Comparison of ENCODE assay signal across 12 mouse cellular contexts in the genomic region with DNA sequence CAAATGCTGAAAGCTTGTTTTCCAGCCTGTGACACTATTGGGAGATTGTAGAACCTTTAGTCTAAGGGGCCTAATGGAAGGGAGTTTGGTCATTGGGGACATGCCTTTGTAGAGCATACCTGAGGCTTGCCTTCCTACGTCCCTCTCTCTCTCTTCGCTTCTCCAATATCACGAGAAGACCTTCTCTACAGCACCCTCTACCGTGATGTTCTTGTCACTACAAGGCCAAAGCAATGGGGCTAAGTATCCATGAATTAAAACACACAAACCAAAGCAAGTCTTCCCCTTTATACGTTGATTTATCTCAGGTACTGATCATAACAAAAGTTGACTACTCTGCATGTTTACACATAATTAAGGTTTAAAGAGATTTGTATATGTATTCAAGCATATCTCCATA. TPM values are rescaled to one million over a fixed set of nuclear protein-coding genes. Genes with fewer than 3 reads are reported as not detected.
DNase-seq lines count a peak whose midpoint lies in the region; ATAC-seq and TF ChIP-seq lines count a peak whose summit lies in the region.
"Had no signal": no experiment of that assay in that cellular context is flagged by ENCODE, and none has a peak within 500 bp of the region (broad histone marks: within the 10 kb centered on the region; RNA-seq: fewer than 3 reads in every experiment).

No protein-coding gene starts in this region.

- no peak for TF ChIP-seq EP300 in CH12.LX (IDR thresholded peaks at IDR 0.05; ENCODE audit: low read length)

- CTCF ChIA-PET in Patski (lab: Charles Lee), result interaction anchor here (1.3 kb wide), 1 partner anchor 52 kb away, joined by 4 read pairs; no protein-coding TSS in a partner anchor

- H3K36me3 ChIP-seq in intestine, postnatal 0 days (ENCODE audit: control insufficient read depth, insufficient read depth), result no peaks in the 10 kb centered on the region
- no peaks in the 10 kb centered on the region for H3K36me3 ChIP-seq in intestine, embryonic 16.5 days (ENCODE audit: control insufficient read depth, insufficient read depth, low read length)
- no peaks in the 10 kb centered on the region for H3K36me3 ChIP-seq in CH12.LX (replicated peaks in 1 of 2; ENCODE audit: control insufficient read depth in 1 of 2, insufficient read depth in 1 of 2, low read length in 1 of 2)
- H3K36me3 ChIP-seq: hindbrain, embryonic 15.5 days; midbrain, embryonic 13.5 days had no signal

- dilution Hi-C loops in CH12.LX (cut with MboI; ENCODE audit: extremely low pct_ligation_motif_present, extremely low pct_unique_long_range_greater_than_20kb, low sequenced_read_pairs), result no loop called here

- TF ChIP-seq POLR2A in CH12.LX (IDR thresholded peaks at IDR 0.05; ENCODE audit: low read depth, low read length), result no peak

- H3K4me2 ChIP-seq in intestine, postnatal 0 days (replicated peaks; ENCODE audit: low read depth), result no peak overlapping the region
- no peak overlapping the region for H3K4me2 ChIP-seq in intestine, embryonic 16.5 days (ENCODE audit: low read depth, low read length)
- no peak overlapping the region for H3K4me2 ChIP-seq in CH12.LX (ENCODE audit: insufficient read depth, low read depth, poor library complexity, severe bottlenecking)
- H3K4me2 ChIP-seq: hindbrain, embryonic 15.5 days; midbrain, embryonic 13.5 days had no signal

- in situ Hi-C loops in CH12.LX (cut with MboI; ENCODE audit: low pct_ligation_motif_present, low pct_unique_long_range_greater_than_20kb, low sequenced_read_pairs) (loop anchor here (25.0 kb wide), 1 partner anchor 142 kb away; no protein-coding TSS in a partner anchor), Patski (cut with MboI; ENCODE audit: low pct_unique_long_range_greater_than_20kb) (no loop called here)

- H3K27me3 ChIP-seq in intestine, postnatal 0 days (replicated peaks; ENCODE audit: control insufficient read depth, insufficient read depth, low read length), result no peaks in the 10 kb centered on the region
- no peaks in the 10 kb centered on the region for H3K27me3 ChIP-seq in intestine, embryonic 16.5 days (replicated peaks; ENCODE audit: control insufficient read depth, insufficient read depth, low read length)
- H3K27me3 ChIP-seq in CH12.LX (replicated peaks) (no peaks in the 10 kb centered on the region), Patski (peaks cover 47% of the 10 kb centered on the region)
- H3K27me3 ChIP-seq: hindbrain, embryonic 15.5 days; midbrain, embryonic 13.5 days had no signal

- H3K9ac ChIP-seq in intestine, postnatal 0 days (ENCODE audit: low read depth, low read length), result no peak overlapping the region
- H3K9ac ChIP-seq in intestine, embryonic 16.5 days (ENCODE audit: low read depth, low read length), result no peak overlapping the region
- no peak overlapping the region for H3K9ac ChIP-seq in CH12.LX (ENCODE audit: insufficient read depth, low read depth)
- H3K9ac ChIP-seq: hindbrain, embryonic 15.5 days; midbrain, embryonic 13.5 days had no signal

- no peaks in the 10 kb centered on the region for H3K4me1 ChIP-seq in intestine, postnatal 0 days (replicated peaks; ENCODE audit: control insufficient read depth, insufficient read depth, low read length)
- H3K4me1 ChIP-seq in intestine, embryonic 16.5 days (ENCODE audit: control insufficient read depth, insufficient read depth, low read length), result no peaks in the 10 kb centered on the region
- peaks cover 2 to 19% of the 10 kb centered on the region in 2 experiments; a peak in 2 of 4 replicates for H3K4me1 ChIP-seq in CH12.LX (ENCODE audit: control insufficient read depth in 1 of 2, insufficient read depth in 2 of 2)
- H3K4me1 ChIP-seq: hindbrain, embryonic 15.5 days; midbrain, embryonic 13.5 days had no signal

- peak; percentile 48 for DNase-seq in CH12.LX (ENCODE audit: extremely low read depth)
- DNase-seq in Patski (ENCODE audit: low read depth, low spot score), result no peak
- peak; percentile 8 for DNase-seq in induced T-regulatory cell, adult 2 months (ENCODE audit: low read depth)
- DNase-seq in ovary, postnatal 14 days (ENCODE audit: low spot score), result no peak
- DNase-seq in ovary, postnatal 10 days (ENCODE audit: low spot score), result no peak
- DNase-seq: cerebellum, postnatal 25 days; thymus, postnatal 4 days had no signal

- no peaks in the 10 kb centered on the region for H3K9me3 ChIP-seq in intestine, postnatal 0 days (ENCODE audit: control insufficient read depth)
- no peaks in the 10 kb centered on the region for H3K9me3 ChIP-seq in intestine, embryonic 16.5 days (ENCODE audit: control insufficient read depth, low read length)
- H3K9me3 ChIP-seq in CH12.LX (replicated peaks; ENCODE audit: low read length), result no peaks in the 10 kb centered on the region
- H3K9me3 ChIP-seq: hindbrain, embryonic 15.5 days; midbrain, embryonic 13.5 days had no signal

- WGBS in intestine, postnatal 0 days, result 28% methylated on average over 5 of the region's 5 CpGs
- WGBS in intestine, embryonic 16.5 days, result 23% methylated on average over 5 of the region's 5 CpGs

- peak; percentile 70 for TF ChIP-seq CTCF in intestine, postnatal 0 days (IDR thresholded peaks at IDR 0.05; ENCODE audit: low read depth)
- peak; percentile 75 to 77 for TF ChIP-seq CTCF in CH12.LX (conservative IDR thresholded peaks at IDR 0.05 in 1 of 2, IDR thresholded peaks at IDR 0.05 in 1 of 2; ENCODE audit: low read depth in 2 of 2, low read length in 2 of 2)
- TF ChIP-seq CTCF in Patski (IDR thresholded peaks at IDR 0.05), result peak; percentile 40

- no peak overlapping the region for H3K4me3 ChIP-seq in intestine, postnatal 0 days (ENCODE audit: low read depth, low read length)
- no peak overlapping the region for H3K4me3 ChIP-seq in intestine, embryonic 16.5 days (ENCODE audit: low read length)
- H3K4me3 ChIP-seq in CH12.LX (replicated peaks in 1 of 3; ENCODE audit: low read depth in 2 of 3, low read length in 2 of 3, poor library complexity in 1 of 3), result no peak overlapping the region
- H3K4me3 ChIP-seq: hindbrain, embryonic 15.5 days; midbrain, embryonic 13.5 days had no signal

- no peak for ATAC-seq in intestine, postnatal 0 days
- ATAC-seq in intestine, embryonic 16.5 days, result no peak
- ATAC-seq in Patski, result no peak
- ATAC-seq: midbrain, embryonic 13.5 days had no signal

- no peaks in the 10 kb centered on the region for H3K79me2 ChIP-seq in CH12.LX (replicated peaks; ENCODE audit: control insufficient read depth, extremely low read depth, insufficient read depth, poor library complexity, severe bottlenecking)

- TF ChIP-seq RAD21 in CH12.LX (IDR thresholded peaks at IDR 0.05; ENCODE audit: low read depth, low read length), result peak; percentile 57

- no peak overlapping the region for H3K27ac ChIP-seq in intestine, postnatal 0 days (ENCODE audit: low read depth, low read length)
- no peak overlapping the region for H3K27ac ChIP-seq in intestine, embryonic 16.5 days (ENCODE audit: low read length)
- no peak overlapping the region for H3K27ac ChIP-seq in CH12.LX (ENCODE audit: insufficient read depth, low read depth)
- H3K27ac ChIP-seq: hindbrain, embryonic 15.5 days; midbrain, embryonic 13.5 days had no signal

- POLR2A ChIA-PET in Patski (lab: Charles Lee), result no interaction called here

TF ChIP-seq in CH12.LX, 34 proteins besides CTCF, POLR2A, EP300 and RAD21:
- no peak for TF ChIP-seq UBTF (IDR thresholded peaks at IDR 0.05; ENCODE audit: low read depth, low read length)
- peak; percentile 72 for TF ChIP-seq SMC3 (IDR thresholded peaks at IDR 0.05; ENCODE audit: low read depth, low read length)

RNA-seq across cellular contexts. Expression of gene Ttc29, which starts 8.9 kb away (rescaled TPM):
- polyA plus RNA-seq in intestine, postnatal 0 days (2015; fragmentation: Nextera tagmentation; extraction: Ambion mirVana), result not detected in 2 replicates
- polyA plus RNA-seq in intestine, embryonic 16.5 days (2015; fragmentation: Nextera tagmentation; extraction: Ambion mirVana), result not detected in 2 replicates
- total RNA-seq in CH12.LX (2012; rRNA removed), result not detected in 2 replicates
- total RNA-seq in CH12.LX (2014; rRNA removed), result not detected in 2 replicates
- polyA plus RNA-seq in CH12.LX (2012; ENCODE audit: insufficient read length, low read depth), result not detected in 2 replicates
- polyA plus RNA-seq in Patski (2021), result not detected
- total RNA-seq: gastrocnemius, adult 18-20 months had no signal

Comparison
In these comparisons a context has a peak if more than half of its experiments do, and no peak if none do; other contexts are left out.
1. DNase-seq: peak in CH12.LX (single experiment) and induced T-regulatory cell, adult 2 months (single experiment); none in Patski (single experiment), ovary, postnatal 14 days (single experiment) and ovary, postnatal 10 days (single experiment).
2. Peak in every context shown above with its lines, with median percentiles within 50 percentile points of each other: CTCF ChIP-seq.